Mouse (Mus musculus): ENCODE results near the gene Tmcc3. TPM values are rescaled to one million over a fixed set of nuclear protein-coding genes. Genes with fewer than 3 reads are reported as not detected.

Tmcc3 gene
- polyA plus RNA-seq, 1 experiment, result 20.7 TPM

- H3K27ac ChIP-seq (ENCODE audit: control insufficient read depth, insufficient read depth, low read length), result no peak overlapping the region
- H3K36me3 ChIP-seq (ENCODE audit: control insufficient read depth, insufficient read depth, low read length), result no peaks in the 10 kb centered on the region
- H3K4me1 ChIP-seq (replicated peaks; ENCODE audit: control insufficient read depth, insufficient read depth, low read length), result no peaks in the 10 kb centered on the region
- TF ChIP-seq CTCF (IDR thresholded peaks at IDR 0.05; ENCODE audit: borderline replicate concordance, control insufficient read depth, extremely low read depth, insufficient read depth, low read length, poor library complexity), result no peak
- TF ChIP-seq POLR2A (IDR thresholded peaks at IDR 0.05; ENCODE audit: control insufficient read depth, extremely low read depth, insufficient read depth, low read length, poor library complexity), result no peak
- WGBS, result 92% methylated on average over 2 of the region's 2 CpGs
- H3K27me3 ChIP-seq (ENCODE audit: control insufficient read depth, insufficient read depth, low read length), result no peaks in the 10 kb centered on the region
- DNase-seq, result no peak
- H3K4me3 ChIP-seq (ENCODE audit: control insufficient read depth, insufficient read depth, low read length), result no peak overlapping the region
These were observed 12.4 kb upstream of the Tmcc3 start for GRCm38 (mm10) chr10:94299301-94299700.

GRCm38 (mm10) chr10:94304064-94304657, 7.6 kb upstream of the Tmcc3 start:
- no peak overlapping the region for H3K4me3 ChIP-seq (ENCODE audit: control insufficient read depth, insufficient read depth, low read length)
- DNase-seq, result no peak
- H3K27me3 ChIP-seq (ENCODE audit: control insufficient read depth, insufficient read depth, low read length), result no peaks in the 10 kb centered on the region
- 88% methylated on average over 9 of the region's 9 CpGs for WGBS
- H3K4me1 ChIP-seq (replicated peaks; ENCODE audit: control insufficient read depth, insufficient read depth, low read length), result no peaks in the 10 kb centered on the region
- TF ChIP-seq POLR2A (IDR thresholded peaks at IDR 0.05; ENCODE audit: control insufficient read depth, extremely low read depth, insufficient read depth, low read length, poor library complexity), result no peak
- no peak for TF ChIP-seq CTCF (IDR thresholded peaks at IDR 0.05; ENCODE audit: borderline replicate concordance, control insufficient read depth, extremely low read depth, insufficient read depth, low read length, poor library complexity)
- H3K27ac ChIP-seq (ENCODE audit: control insufficient read depth, insufficient read depth, low read length), result no peak overlapping the region
- H3K36me3 ChIP-seq (ENCODE audit: control insufficient read depth, insufficient read depth, low read length), result no peaks in the 10 kb centered on the region

- no peak for DNase-seq
- Histone ChIP-seq H3K36me3 (ENCODE audit: control insufficient read depth, insufficient read depth, low read length) (no peaks in the 10 kb centered on the region), H3K27ac (ENCODE audit: control insufficient read depth, insufficient read depth, low read length) (no peak overlapping the region), H3K27me3 (ENCODE audit: control insufficient read depth, insufficient read depth, low read length) (no peaks in the 10 kb centered on the region; the same call in 1 of the 2 replicates), H3K4me1 (replicated peaks; ENCODE audit: control insufficient read depth, insufficient read depth, low read length) (no peaks in the 10 kb centered on the region), H3K4me3 (ENCODE audit: control insufficient read depth, insufficient read depth, low read length) (no peak overlapping the region)
- WGBS, result 58% methylated on average over 5 of the region's 5 CpGs
- TF ChIP-seq CTCF (IDR thresholded peaks at IDR 0.05; ENCODE audit: borderline replicate concordance, control insufficient read depth, extremely low read depth, insufficient read depth, low read length, poor library complexity) (no peak), POLR2A (IDR thresholded peaks at IDR 0.05; ENCODE audit: control insufficient read depth, extremely low read depth, insufficient read depth, low read length, poor library complexity) (no peak)
These were observed 6.2 kb upstream of the Tmcc3 start for GRCm38 (mm10) chr10:94305526-94305925.

- no peaks in the 10 kb centered on the region for H3K36me3 ChIP-seq (ENCODE audit: control insufficient read depth, insufficient read depth, low read length)
- WGBS, result 56% methylated on average over 9 of the region's 9 CpGs
These were observed 1.1 kb upstream of the Tmcc3 start for GRCm38 (mm10) chr10:94310499-94311267.

GRCm38 (mm10) chr10:94312007-94312715, 412 bp downstream of the Tmcc3 start:
- no peak for TF ChIP-seq CTCF (IDR thresholded peaks at IDR 0.05; ENCODE audit: borderline replicate concordance, control insufficient read depth, extremely low read depth, insufficient read depth, low read length, poor library complexity)
- TF ChIP-seq POLR2A (IDR thresholded peaks at IDR 0.05; ENCODE audit: control insufficient read depth, extremely low read depth, insufficient read depth, low read length, poor library complexity), result no peak
- H3K4me3 ChIP-seq (ENCODE audit: control insufficient read depth, insufficient read depth, low read length), result peak overlapping the region; percentile 5
- 0 out of 2 replicates have a peak, but pooled peaks cover 2% of the 10 kb centered on the region for H3K4me1 ChIP-seq (replicated peaks; ENCODE audit: control insufficient read depth, insufficient read depth, low read length)
- H3K27ac ChIP-seq (ENCODE audit: control insufficient read depth, insufficient read depth, low read length), result no peak overlapping the region
- peaks cover 17% of the 10 kb centered on the region for H3K27me3 ChIP-seq (ENCODE audit: control insufficient read depth, insufficient read depth, low read length)
- 3% methylated on average over 45 of the region's 45 CpGs for WGBS
- no peaks in the 10 kb centered on the region for H3K36me3 ChIP-seq (ENCODE audit: control insufficient read depth, insufficient read depth, low read length)
- no peak for DNase-seq

More at GRCm38 (mm10) chr10:94310499-94311267, 1.1 kb upstream of the Tmcc3 start:
- 0 out of 2 replicates have a peak, but pooled peaks cover 2% of the 10 kb centered on the region for H3K4me1 ChIP-seq (replicated peaks; ENCODE audit: control insufficient read depth, insufficient read depth, low read length)
- no peak overlapping the region for H3K27ac ChIP-seq (ENCODE audit: control insufficient read depth, insufficient read depth, low read length)
- DNase-seq, result no peak
- no peak overlapping the region for H3K4me3 ChIP-seq (ENCODE audit: control insufficient read depth, insufficient read depth, low read length)
- H3K27me3 ChIP-seq (ENCODE audit: control insufficient read depth, insufficient read depth, low read length), result peaks cover 17% of the 10 kb centered on the region
- TF ChIP-seq CTCF (IDR thresholded peaks at IDR 0.05; ENCODE audit: borderline replicate concordance, control insufficient read depth, extremely low read depth, insufficient read depth, low read length, poor library complexity) (no peak), POLR2A (IDR thresholded peaks at IDR 0.05; ENCODE audit: control insufficient read depth, extremely low read depth, insufficient read depth, low read length, poor library complexity) (no peak)

- H3K27ac ChIP-seq (ENCODE audit: control insufficient read depth, insufficient read depth, low read length), result no peak overlapping the region; the same call in 1 of the 2 replicates
- H3K36me3 ChIP-seq (ENCODE audit: control insufficient read depth, insufficient read depth, low read length), result no peaks in the 10 kb centered on the region
- no peak overlapping the region for H3K4me3 ChIP-seq (ENCODE audit: control insufficient read depth, insufficient read depth, low read length)
- H3K27me3 ChIP-seq (ENCODE audit: control insufficient read depth, insufficient read depth, low read length), result peaks cover 17% of the 10 kb centered on the region
- WGBS, result 87% methylated on average over 4 of the region's 4 CpGs
- DNase-seq, result no peak
- TF ChIP-seq CTCF (IDR thresholded peaks at IDR 0.05; ENCODE audit: borderline replicate concordance, control insufficient read depth, extremely low read depth, insufficient read depth, low read length, poor library complexity) (no peak), POLR2A (IDR thresholded peaks at IDR 0.05; ENCODE audit: control insufficient read depth, extremely low read depth, insufficient read depth, low read length, poor library complexity) (no peak)
- 0 out of 2 replicates have a peak, but pooled peaks cover 2% of the 10 kb centered on the region for H3K4me1 ChIP-seq (replicated peaks; ENCODE audit: control insufficient read depth, insufficient read depth, low read length)
These were observed 1.4 kb downstream of the Tmcc3 start for GRCm38 (mm10) chr10:94313146-94313545.

All from thymus, adult 2 months (tissue).